Mouse (Mus musculus): Measurements from ENCODE around the gene Slc37a1.
"Not testable (repeated sequence)": the region's sequence is repeated elsewhere in the genome, so short reads cannot be mapped to it uniquely, and the experiment has no call there.

Gene Slc37a1

DNA sequence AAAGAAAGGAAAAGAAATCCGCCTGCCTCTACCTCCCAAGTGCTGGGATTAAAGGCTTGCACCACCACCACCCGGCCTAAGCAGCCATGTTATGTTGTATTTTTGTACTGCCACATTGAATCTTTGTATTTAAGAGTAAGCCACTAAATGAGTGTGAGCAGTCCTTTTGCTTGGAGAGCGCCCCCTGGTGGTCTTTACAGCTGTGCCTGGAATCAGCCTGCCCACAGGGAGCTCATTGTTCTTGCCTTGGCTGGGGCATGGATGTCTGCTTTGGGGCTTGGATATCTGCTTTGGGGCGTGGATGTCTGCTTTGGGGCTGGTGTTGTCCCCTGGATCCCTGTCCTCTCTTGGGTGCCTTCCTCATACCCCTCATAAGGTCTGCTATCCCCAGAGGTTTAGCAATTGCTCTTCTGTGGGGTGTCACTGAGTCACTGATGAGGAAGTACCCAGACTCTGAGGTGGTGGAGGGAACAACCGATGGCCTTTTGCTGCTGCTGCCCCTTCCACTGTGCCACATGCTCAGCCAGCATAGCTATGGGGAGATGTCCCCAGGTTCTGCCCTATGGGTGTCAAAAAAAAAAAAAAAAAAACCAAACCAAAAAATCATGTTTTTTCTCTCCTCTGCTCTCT lies 57.7 kb downstream of the Slc37a1 start:
- in situ Hi-C loops (cut with MboI; ENCODE audit: low sequenced_read_pairs) = no loop called here

DNA sequence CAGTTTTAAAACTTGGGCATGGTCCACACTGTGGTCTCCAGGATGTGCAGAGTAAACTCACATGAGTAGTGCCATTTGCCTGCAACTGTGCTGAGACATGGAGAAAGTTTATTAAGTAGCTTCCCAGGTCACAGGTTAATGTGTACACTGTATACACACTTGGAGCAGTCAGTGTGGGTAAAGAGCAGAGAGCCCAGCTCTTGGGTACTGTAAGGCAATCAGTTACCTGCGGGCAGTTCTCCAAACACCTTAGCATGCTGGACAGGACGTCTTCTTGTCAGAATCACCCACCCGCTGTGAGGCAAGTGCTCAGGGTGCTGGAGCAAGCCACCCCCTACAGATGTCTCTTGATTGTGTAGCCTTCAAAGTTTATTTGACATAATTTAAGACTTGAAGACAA lies 58.2 kb downstream of the Slc37a1 start:
- in situ Hi-C loops (cut with MboI; ENCODE audit: low sequenced_read_pairs) = no loop called here

GRCm38 (mm10) chr17:31348129-31348528 lies 61.5 kb downstream of the Slc37a1 start:
- in situ Hi-C loops (cut with MboI; ENCODE audit: low sequenced_read_pairs) = no loop called here

DNA sequence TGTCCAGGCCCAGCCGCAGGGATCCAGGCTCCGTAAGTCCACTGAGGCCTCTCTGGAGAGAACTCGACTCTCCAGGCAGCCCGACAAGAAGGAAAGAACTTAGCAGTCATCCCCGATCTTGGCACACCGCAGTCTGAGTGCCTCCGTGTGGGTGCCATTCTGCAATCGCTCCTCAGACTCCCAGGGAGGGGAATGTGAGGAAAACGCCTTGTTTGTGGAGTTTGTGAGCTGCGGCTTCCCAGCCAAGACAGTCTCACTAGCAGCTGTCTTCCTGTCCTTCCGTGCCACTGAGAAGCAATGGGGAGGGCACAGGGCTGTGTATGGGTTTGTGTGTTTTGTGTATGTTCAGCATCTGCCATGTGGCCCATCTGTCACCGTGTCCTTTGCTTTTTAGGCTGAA lies 62.8 kb downstream of the Slc37a1 start:
- in situ Hi-C loops (cut with MboI; ENCODE audit: low sequenced_read_pairs) = no loop called here

DNA sequence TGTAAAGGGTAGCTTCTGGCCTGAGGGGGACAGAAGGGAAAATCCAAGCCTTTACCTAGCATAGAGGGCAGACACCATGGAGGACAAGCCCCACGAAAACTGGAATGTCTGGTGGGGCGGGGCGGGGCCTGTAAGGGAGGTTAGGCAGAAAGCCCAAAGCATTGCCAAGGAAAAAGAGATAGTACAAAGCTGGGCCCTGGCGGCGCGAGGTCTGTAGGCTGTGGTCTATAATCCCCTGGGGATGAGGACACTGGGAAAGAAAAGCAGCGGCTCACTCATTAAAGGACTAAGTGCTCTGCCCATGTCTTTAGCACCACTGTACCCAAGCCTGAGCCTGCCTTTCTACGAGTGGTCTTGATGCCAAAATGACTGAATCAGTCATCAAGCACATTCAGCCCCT lies 65.4 kb downstream of the Slc37a1 start:
- in situ Hi-C loops (cut with MboI; ENCODE audit: low sequenced_read_pairs) = no loop called here

GRCm38 (mm10) chr17:31353255-31353654 lies 66.7 kb downstream of the Slc37a1 start:
- in situ Hi-C loops (cut with MboI; ENCODE audit: low sequenced_read_pairs) = no loop called here

DNA sequence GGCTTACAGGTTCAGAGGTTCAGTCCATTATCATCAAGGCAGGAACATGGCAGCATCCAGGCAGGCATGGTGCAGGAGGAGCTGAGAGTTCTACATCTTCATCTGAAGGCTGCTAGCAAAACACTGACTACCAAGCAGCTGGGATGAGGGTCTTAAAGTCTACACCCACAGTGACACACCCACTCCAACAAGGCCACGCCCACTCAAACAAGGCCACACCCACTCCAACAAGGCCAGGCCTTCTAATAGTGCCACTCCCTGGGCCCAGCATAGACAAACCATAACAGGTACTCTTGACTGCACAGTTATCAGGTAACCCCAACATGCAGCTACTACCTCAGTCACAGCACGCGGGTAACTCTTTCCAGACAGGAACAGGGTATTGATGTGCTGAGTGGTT lies 68.1 kb downstream of the Slc37a1 start:
- in situ Hi-C loops (cut with MboI; ENCODE audit: low sequenced_read_pairs) = not testable (repeated sequence)

DNA sequence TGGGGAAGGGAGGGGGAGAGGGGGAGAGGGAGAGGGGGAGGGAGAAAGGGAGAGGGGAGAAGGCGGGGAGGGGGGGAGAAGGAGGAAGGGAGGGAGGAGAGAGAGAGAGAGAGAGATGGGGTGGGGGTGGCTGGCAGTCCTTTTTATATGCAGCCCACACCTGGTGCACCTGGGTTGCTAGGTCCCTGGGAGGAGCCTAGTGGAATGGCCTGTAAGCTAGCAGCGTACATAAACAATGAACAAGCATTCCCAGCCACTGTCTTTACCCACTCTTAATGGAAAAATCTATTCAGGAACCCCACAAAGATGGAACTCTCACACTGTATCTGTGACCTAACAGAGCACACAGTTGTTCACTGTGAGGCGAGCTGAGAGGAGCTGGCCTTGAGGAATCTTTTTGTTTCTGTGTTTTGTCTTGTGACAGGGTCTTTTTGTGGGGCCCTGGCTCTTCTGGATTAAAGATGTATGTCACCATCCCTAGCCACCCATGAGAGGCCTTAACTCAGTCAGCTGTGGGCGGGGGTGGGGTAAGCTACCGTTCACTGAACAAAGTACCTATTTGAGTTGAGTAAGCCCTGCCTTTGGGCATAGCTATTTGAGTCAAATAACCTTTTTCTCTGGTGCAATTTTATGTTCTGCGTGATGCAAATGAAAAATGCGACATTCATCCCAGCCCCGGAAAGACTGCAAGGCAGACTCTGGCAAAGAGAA lies 69.4 kb downstream of the Slc37a1 start:
- in situ Hi-C loops (cut with MboI; ENCODE audit: low sequenced_read_pairs) = no loop called here

GRCm38 (mm10) chr17:31360582-31360981 lies 74.0 kb downstream of the Slc37a1 start:
- in situ Hi-C loops (cut with MboI; ENCODE audit: low sequenced_read_pairs) = no loop called here

DNA sequence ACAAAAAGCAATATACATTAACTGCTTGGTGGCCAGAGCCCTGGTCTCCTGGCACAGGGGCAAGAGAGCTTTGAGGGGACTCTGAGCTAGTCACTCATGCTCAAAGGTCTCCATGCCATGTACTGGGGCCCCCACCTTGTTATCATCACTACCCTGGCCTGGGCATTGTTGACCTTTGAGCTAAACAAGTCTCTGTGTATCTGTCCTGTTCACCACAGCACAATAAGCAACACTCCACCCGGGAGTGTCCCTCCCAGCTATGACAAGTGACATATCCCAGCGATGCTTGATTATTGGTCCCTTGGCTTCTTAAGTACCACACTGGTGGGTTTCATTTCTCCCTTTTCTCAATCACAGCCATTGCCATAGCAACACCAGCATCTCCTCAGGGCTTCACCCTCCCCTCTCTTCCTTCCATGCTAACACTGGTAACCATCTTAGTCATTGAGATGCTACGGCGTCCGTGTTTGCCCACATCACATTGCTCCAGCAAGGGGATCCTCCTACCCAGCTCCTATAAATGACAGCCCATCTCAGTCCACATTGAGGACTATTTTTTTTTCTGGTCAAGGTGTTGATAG lies 79.1 kb downstream of the Slc37a1 start:
- in situ Hi-C loops (cut with MboI; ENCODE audit: low sequenced_read_pairs) = no loop called here

DNA sequence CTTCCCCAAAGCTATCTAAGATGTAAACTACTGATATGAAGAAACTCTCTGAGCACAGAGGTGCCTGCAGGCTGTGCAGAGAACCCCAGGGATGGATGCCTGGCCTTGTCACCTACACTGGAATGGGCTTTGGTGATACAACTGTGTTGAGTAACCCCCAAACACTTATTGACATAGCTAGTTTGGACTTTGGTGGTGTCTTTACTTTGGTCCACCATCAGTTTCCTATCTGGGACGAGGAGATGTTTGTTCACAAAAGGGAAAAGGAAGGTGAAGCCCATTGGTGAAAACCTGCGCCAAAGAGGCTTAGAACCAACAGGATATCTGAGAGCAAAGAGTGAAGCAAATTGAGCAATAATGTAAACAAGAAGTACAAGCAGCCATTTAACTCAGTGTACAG lies 83.6 kb downstream of the Slc37a1 start:
- in situ Hi-C loops (cut with MboI; ENCODE audit: low sequenced_read_pairs) = no loop called here

DNA sequence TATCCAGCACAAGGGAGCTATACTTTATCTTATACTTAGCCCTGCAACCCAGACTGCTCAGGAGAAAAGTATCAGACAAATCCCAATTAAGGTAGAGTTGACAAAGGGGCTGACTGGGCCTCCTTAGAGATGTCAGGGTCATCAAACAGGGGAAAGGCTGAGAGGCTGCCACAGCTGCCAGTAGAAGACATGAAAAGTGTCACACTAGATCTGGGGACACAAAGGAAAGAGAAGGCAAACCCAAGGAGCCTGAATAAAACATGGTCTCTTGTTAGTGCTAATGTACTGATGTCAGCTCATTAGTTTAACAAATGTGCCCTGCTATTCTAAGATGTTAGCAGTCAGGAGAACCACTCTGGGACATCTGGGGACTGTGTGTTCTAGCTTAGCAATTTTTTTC lies 84.3 kb downstream of the Slc37a1 start:
- in situ Hi-C loops (cut with MboI; ENCODE audit: low sequenced_read_pairs) = no loop called here

DNA sequence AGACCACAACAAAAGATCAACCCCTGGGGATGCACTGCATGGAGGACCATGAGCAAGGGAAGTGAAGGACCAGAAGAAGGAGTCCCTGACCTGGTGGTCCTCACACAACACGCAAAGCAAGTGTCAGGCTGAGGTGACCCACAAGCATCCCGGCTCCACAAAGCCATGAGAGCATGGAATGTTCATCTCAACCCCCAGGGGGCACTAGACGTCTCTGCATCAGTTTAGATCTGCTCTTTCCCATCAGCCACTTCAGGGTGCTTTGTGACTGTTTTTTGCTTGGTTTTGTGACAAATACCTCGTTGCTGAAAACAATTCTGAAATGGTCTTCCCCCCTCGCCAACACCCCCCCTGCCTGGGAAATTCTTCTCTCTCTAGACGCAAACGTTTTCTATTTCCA lies 91.4 kb downstream of the Slc37a1 start:
- in situ Hi-C loops (cut with MboI; ENCODE audit: low sequenced_read_pairs) = no loop called here

DNA sequence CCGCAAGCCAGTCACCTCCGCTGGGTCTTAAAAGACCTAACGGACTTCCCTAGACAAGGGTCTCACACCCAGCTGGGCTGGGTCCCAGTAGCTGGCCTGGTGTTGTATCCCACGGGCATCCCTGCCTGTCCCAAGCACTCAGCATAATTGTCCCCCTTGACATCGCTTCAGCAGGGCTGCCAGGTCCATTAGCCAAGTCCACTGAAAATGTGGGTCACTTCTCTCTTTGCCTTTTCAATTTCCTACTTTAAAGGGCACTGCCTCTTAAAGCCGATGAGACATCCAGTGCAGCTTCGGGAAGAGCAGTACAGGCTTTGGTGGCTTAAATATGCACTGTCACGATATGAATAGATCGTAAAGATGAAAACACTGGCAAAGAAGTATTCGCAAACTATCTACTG lies 91.8 kb downstream of the Slc37a1 start:
- in situ Hi-C loops (cut with MboI; ENCODE audit: low sequenced_read_pairs) = no loop called here

DNA sequence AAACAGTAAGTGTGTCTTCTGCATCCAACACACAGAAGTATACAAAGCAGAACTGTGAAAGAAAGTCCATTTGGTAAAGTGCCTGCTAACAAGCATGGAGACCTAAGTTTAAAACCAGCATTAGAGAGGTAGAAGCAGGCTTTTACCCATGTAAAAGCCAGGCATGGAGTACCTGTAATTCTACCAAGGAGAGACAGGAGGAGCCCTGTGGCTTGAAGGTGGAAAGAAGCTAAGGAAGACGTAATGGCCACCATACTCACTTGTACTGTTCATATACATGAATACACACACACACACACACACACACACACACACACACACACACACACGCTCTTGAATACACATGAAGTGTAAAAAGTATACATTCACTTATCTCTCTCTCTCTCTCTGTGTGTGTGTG lies 92.5 kb downstream of the Slc37a1 start:
- in situ Hi-C loops (cut with MboI; ENCODE audit: low sequenced_read_pairs) = no loop called here

GRCm38 (mm10) chr17:31379863-31380262 lies 93.3 kb downstream of the Slc37a1 start:
- in situ Hi-C loops (cut with MboI; ENCODE audit: low sequenced_read_pairs) = no loop called here

DNA sequence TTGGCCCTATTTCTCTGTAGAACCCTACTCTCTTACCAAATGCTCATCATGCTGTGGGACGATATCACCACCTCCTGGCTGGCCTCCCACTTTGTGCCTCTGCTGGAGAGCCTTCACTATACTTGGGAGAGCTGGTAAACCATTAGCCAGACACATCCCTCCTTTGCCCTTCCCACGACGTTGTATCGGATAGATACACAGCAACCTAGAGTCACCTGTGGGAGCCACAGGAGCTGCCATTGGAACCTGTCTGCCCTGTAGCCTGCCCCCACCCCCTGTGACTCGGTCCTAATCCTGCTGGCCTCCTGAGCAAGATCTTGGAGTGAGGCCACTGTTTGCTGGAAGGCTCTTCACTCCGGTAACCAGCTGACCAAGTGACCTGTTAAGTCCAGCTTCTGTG lies 96.7 kb downstream of the Slc37a1 start:
- in situ Hi-C loops (cut with MboI; ENCODE audit: low sequenced_read_pairs) = no loop called here

- in situ Hi-C loops (cut with MboI; ENCODE audit: low sequenced_read_pairs) = no loop called here
Observed at GRCm38 (mm10) chr17:31384968-31385627, 98.5 kb downstream of the Slc37a1 start.

GRCm38 (mm10) chr17:31385671-31386665 lies 99.4 kb downstream of the Slc37a1 start, which contains the start of gene Pde9a:
Pde9a (plus strand) TSS chr17:31386210.
- in situ Hi-C loops (cut with MboI; ENCODE audit: low sequenced_read_pairs) = no loop called here

DNA sequence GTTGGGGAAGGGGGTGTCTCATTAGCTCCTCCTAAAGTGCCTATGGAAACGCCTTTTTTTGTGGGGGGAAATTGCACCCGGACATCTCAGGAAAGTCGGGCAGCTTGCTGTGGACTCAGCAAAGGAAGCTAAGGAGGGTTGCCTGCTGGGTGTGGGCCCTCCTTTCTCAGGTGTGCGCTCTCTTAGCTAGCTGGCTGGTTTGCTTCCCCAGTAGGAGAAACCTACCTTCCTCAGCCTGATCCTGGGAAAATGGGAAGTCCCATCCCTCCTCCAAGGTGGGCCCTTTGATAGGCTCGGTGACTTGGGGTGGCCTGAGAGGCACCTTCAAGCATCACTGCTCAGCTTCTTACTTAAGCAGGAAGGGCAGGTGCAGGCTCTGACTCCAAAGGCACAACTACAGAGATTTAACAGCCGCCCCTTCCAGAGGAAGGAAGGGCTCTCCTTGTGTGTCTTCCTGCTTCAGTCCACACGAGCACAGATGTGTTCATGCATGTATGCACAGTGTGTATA lies 100.2 kb downstream of the Slc37a1 start:
- in situ Hi-C loops (cut with MboI; ENCODE audit: low sequenced_read_pairs) = no loop called here
